Mouse (Mus musculus) small intestine, adult 2 months (tissue): ENCODE data around the gene Dnah3. TPM values are rescaled to one million over a fixed set of nuclear protein-coding genes. Genes with fewer than 3 reads are reported as not detected.

ENCODE experiments used
- H3K27ac ChIP-seq: fragments of 200-500 bp; 2 replicates; pipeline ENCODE4 v1.5.1; 2012; ENCODE audit warnings: low read depth, low read length, control low read depth, inconsistent platforms; ENCODE audit not compliant: insufficient read depth
- H3K27me3 ChIP-seq: fragments of 200-500 bp; 2 replicates; pipeline ENCODE4 v1.6.1; 2012; ENCODE audit warnings: mild to moderate bottlenecking, moderate library complexity, low read length, inconsistent platforms; ENCODE audit not compliant: control insufficient read depth, insufficient read depth
- H3K36me3 ChIP-seq: fragments of 200-500 bp; 2 replicates; pipeline ENCODE4 v1.6.1; 2012; ENCODE audit warnings: mild to moderate bottlenecking, low read length, control low read depth, inconsistent platforms; ENCODE audit not compliant: control insufficient read depth, insufficient read depth
- H3K4me1 ChIP-seq: fragments of 200-500 bp; 2 replicates; pipeline ENCODE4 v1.6.1; 2012; ENCODE audit warnings: low read length, inconsistent platforms, mixed read lengths; ENCODE audit not compliant: control insufficient read depth, insufficient read depth, insufficient read length
- H3K4me3 ChIP-seq: fragments of 200-500 bp; 2 replicates; pipeline ENCODE4 v1.5.1; 2012; ENCODE audit warnings: low read depth, mild to moderate bottlenecking, control low read depth, inconsistent platforms, low read length, moderate library complexity
- CTCF ChIP-seq: fragments of 200-500 bp; IDR thresholded peaks from 2 replicates; pipeline ENCODE4 v1.5.1; 2012; ENCODE audit warnings: low read depth, mild to moderate bottlenecking, control low read depth, inconsistent platforms, low read length, moderate library complexity, mixed read lengths; ENCODE audit not compliant: insufficient replicate concordance, insufficient read length; ENCODE audit errors: extremely low read depth
- POLR2A ChIP-seq: fragments of 200-500 bp; IDR thresholded peaks from 2 replicates; pipeline ENCODE4 v1.6.1; 2012; ENCODE audit warnings: low read depth, mild to moderate bottlenecking, control low read depth, inconsistent platforms, low read length, moderate library complexity
- WGBS: fragments of 180-500 bp; shearing (Covaris S2); methylation state at CpG from one replicate; pipeline ENCODE4 v1.1.7; 2018; 5-methylcytosine and 5-hydroxymethylcytosine counted together
- polyA plus RNA-seq: library from polyadenylated mRNA; depleted of rRNA; stranded (reverse); fragments of >200 nt; gene quantifications from 2 replicates; pipeline ENCODE4 v1.2.3, GENCODE M21; 2012

Dnah3 gene
- polyA plus RNA-seq, 1 experiment: not detected

- Histone ChIP-seq H3K4me3 (no peak overlapping the region), H3K4me1 (no peaks in the 10 kb centered on the region), H3K27me3 (no peaks in the 10 kb centered on the region), H3K27ac (no peak overlapping the region), H3K36me3 (no peaks in the 10 kb centered on the region)
- no peak for TF ChIP-seq CTCF
- no peak for TF ChIP-seq POLR2A
- 75% methylated on average over 6 of the region's 6 CpGs for WGBS
Measured at GRCm38 (mm10) chr7:119997066-119997465, 98.0 kb downstream of the Dnah3 start.

- TF ChIP-seq POLR2A (no peak), CTCF (no peak)
- Histone ChIP-seq H3K4me3 (no peak overlapping the region), H3K27ac (no peak overlapping the region), H3K36me3 (no peaks in the 10 kb centered on the region), H3K4me1 (no peaks in the 10 kb centered on the region), H3K27me3 (no peaks in the 10 kb centered on the region)
- 60% methylated on average over 3 of the region's 3 CpGs for whole genome bisulfite sequencing
Measured at GRCm38 (mm10) chr7:119985279-119985912, 109.7 kb downstream of the Dnah3 start.

GRCm38 (mm10) chr7:119980170-119980569 is 114.9 kb downstream of the Dnah3 start:
- H3K27ac ChIP-seq: no peak overlapping the region
- peaks cover 3% of the 10 kb centered on the region; the same call in 1 of the 2 replicates for H3K4me1 ChIP-seq
- WGBS: 81% methylated on average over 3 of the region's 3 CpGs
- no peak overlapping the region for H3K4me3 ChIP-seq
- TF ChIP-seq CTCF (no peak), POLR2A (no peak)
- H3K36me3 ChIP-seq: no peaks in the 10 kb centered on the region
- no peaks in the 10 kb centered on the region for H3K27me3 ChIP-seq

DNA sequence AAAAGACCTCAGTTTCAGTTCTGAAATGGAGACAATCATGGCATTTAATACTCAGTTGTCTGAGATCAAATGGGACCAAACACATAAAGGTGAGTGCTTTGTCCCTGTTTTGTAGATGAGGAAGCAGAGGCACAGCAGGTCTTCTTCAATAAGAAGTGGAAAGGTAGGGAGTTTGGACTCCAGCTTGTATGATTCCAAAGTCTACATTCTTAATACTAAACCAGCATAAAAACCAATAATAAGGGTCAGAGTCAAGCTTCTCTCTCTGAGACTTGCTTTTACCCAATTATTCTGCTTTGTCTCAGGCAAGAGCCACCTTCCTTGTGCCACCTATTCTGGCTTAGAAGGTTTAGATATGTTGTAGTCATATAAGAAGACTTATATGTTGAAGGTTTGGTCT is 116.5 kb downstream of the Dnah3 start:
- Histone ChIP-seq H3K4me1 (peaks cover 3% of the 10 kb centered on the region; the same call in 1 of the 2 replicates), H3K36me3 (no peaks in the 10 kb centered on the region), H3K27ac (no peak overlapping the region), H3K27me3 (no peaks in the 10 kb centered on the region), H3K4me3 (no peak overlapping the region)
- TF ChIP-seq CTCF (no peak), POLR2A (no peak)

- Histone ChIP-seq H3K27me3 (no peaks in the 10 kb centered on the region), H3K4me3 (no peak overlapping the region), H3K4me1 (peaks cover 3% of the 10 kb centered on the region; the same call in 1 of the 2 replicates), H3K36me3 (no peaks in the 10 kb centered on the region), H3K27ac (no peak overlapping the region)
- 82% methylated on average over 7 of the region's 7 CpGs for WGBS
- TF ChIP-seq CTCF (no peak), POLR2A (no peak)
Measured at GRCm38 (mm10) chr7:119977574-119977973, 117.5 kb downstream of the Dnah3 start.

DNA sequence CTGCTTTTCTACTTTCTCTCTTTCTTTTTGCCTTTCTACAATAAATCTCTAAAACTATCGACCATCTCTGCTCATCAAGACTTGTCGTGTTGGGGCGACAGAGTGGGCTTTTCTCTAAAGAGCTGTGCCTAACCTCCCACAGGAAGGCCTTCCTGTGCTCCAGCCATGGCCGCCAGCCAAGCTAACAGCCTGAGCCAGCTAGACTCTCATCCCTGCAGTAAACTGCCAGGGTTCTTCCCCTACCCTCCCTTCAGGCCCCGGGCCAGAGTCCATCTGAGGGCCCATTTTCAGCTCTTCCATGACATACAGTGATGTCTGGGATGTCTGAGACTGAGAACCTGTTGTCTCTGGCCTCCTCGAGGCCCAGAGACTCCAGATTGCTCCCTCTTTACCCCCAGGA is 118.8 kb downstream of the Dnah3 start:
- WGBS: 68% methylated on average over 6 of the region's 6 CpGs
- no peaks in the 10 kb centered on the region for H3K27me3 ChIP-seq
- H3K27ac ChIP-seq: no peak overlapping the region
- peaks cover 3% of the 10 kb centered on the region; the same call in 1 of the 2 replicates for H3K4me1 ChIP-seq
- H3K36me3 ChIP-seq: no peaks in the 10 kb centered on the region
- no peak overlapping the region for H3K4me3 ChIP-seq
- TF ChIP-seq CTCF (no peak), POLR2A (no peak)

DNA sequence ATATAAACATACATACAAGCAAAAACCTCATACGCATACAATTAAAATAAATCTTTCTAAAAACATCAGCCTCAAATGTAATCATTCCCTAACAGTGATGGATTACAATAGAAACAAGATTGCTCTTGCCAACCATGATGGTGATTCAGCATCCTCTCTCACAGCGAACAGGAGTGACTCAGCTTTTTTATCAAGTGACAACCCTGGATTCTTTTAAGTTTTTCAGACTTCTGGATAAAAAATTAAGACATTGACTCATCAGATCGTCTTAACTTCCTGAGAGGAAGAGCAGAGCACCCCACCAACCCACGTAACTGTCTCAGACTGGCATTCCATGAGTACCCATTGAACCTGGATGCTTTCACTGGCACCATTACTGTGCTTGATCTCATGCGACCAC is 120.9 kb downstream of the Dnah3 start:
- H3K27me3 ChIP-seq: no peaks in the 10 kb centered on the region
- no peaks in the 10 kb centered on the region for H3K36me3 ChIP-seq
- 79% methylated on average over 5 of the region's 5 CpGs for WGBS
- TF ChIP-seq CTCF (no peak), POLR2A (no peak)
- no peak overlapping the region for H3K4me3 ChIP-seq
- peaks cover 3% of the 10 kb centered on the region; the same call in 1 of the 2 replicates for H3K4me1 ChIP-seq
- H3K27ac ChIP-seq: no peak overlapping the region

- 47% methylated on average over 2 of the region's 2 CpGs for WGBS
- Histone ChIP-seq H3K4me3 (no peak overlapping the region), H3K27ac (no peak overlapping the region), H3K36me3 (no peaks in the 10 kb centered on the region), H3K4me1 (peaks cover 2% of the 10 kb centered on the region; the same call in 1 of the 2 replicates), H3K27me3 (no peaks in the 10 kb centered on the region)
- TF ChIP-seq CTCF (no peak), POLR2A (no peak)
Measured at GRCm38 (mm10) chr7:119969320-119969719, 125.8 kb downstream of the Dnah3 start.
